ENCODE assay signal across 28 mouse cellular contexts in genomic region chr10:59268754-59269153, GRCm38 (mm10). TPM values are rescaled to one million over a fixed set of nuclear protein-coding genes. Genes with fewer than 3 reads are reported as not detected.
DNase-seq lines count a peak whose midpoint lies in the region; ATAC-seq and TF ChIP-seq lines count a peak whose summit lies in the region.
"Had no signal": no experiment of that assay in that cellular context is flagged by ENCODE, and none has a peak within 500 bp of the region (broad histone marks: within the 10 kb centered on the region; RNA-seq: fewer than 3 reads in every experiment).

No protein-coding gene starts in this region.

- WGBS in intestine, embryonic 14.5 days, result 25% methylated on average over 3 of the region's 3 CpGs
- WGBS in intestine, embryonic 15.5 days, result 33% methylated on average over 3 of the region's 3 CpGs
- 57% methylated on average over 3 of the region's 3 CpGs for WGBS in cerebellum, adult 2 months

- no peak for ATAC-seq in intestine, embryonic 14.5 days (replicated peaks; ENCODE audit: low FRiP score, low TSS enrichment, low read depth)
- ATAC-seq in intestine, embryonic 15.5 days, result no peak
- ATAC-seq: forebrain, embryonic 15.5 days; hindbrain, embryonic 16.5 days had no signal

- H3K27ac ChIP-seq in intestine, embryonic 14.5 days (ENCODE audit: low read depth), result no peak overlapping the region
- no peak overlapping the region for H3K27ac ChIP-seq in intestine, embryonic 15.5 days
- H3K27ac ChIP-seq in cerebellum, adult 2 months (ENCODE audit: insufficient read depth, low read length), result no peak overlapping the region
- H3K27ac ChIP-seq: embryonic facial prominence, embryonic 12.5 days; embryonic facial prominence, embryonic 15.5 days; forebrain, embryonic 12.5 days; forebrain, embryonic 15.5 days; heart, embryonic 15.5 days; hindbrain, embryonic 10.5 days; hindbrain, embryonic 13.5 days had no signal

- no peaks in the 10 kb centered on the region for H3K27me3 ChIP-seq in intestine, embryonic 14.5 days (replicated peaks; ENCODE audit: control insufficient read depth, insufficient read depth, low read length)
- H3K27me3 ChIP-seq in intestine, embryonic 15.5 days (replicated peaks), result no peaks in the 10 kb centered on the region
- no peaks in the 10 kb centered on the region for H3K27me3 ChIP-seq in cerebellum, adult 2 months (ENCODE audit: control insufficient read depth, insufficient read depth, low read length)
- H3K27me3 ChIP-seq: CH12.LX; embryonic facial prominence, embryonic 12.5 days; embryonic facial prominence, embryonic 15.5 days; forebrain, embryonic 12.5 days; forebrain, embryonic 15.5 days; heart, embryonic 12.5 days; heart, embryonic 15.5 days; hindbrain, embryonic 13.5 days had no signal

- DNase-seq in intestine, embryonic 14.5 days (ENCODE audit: low spot score), result peak; percentile 32
- peak; percentile 25 to 31 for DNase-seq in kidney, postnatal 36 days
- DNase-seq in kidney, adult 8-10 months, result no peak
- peak; percentile 62 for DNase-seq in adipocyte (ENCODE audit: low spot score)
- no peak for DNase-seq in adrenal gland, postnatal 10 days
- DNase-seq in cerebellum, adult 2 months, result no peak
- DNase-seq: adrenal gland, adult 8-10 months; adrenal gland, postnatal 36 days; B cell, adult 2 months; cerebellum, adult 18-20 months; cerebellum, adult 9-11 months; cerebellum, postnatal 25 days; gastrocnemius, postnatal 25 days; heart, adult 18-20 months; heart, postnatal 10 days; heart, postnatal 36 days had no signal

- no peak overlapping the region for H3K9ac ChIP-seq in intestine, embryonic 14.5 days (ENCODE audit: low read length)
- no peak overlapping the region for H3K9ac ChIP-seq in intestine, embryonic 15.5 days
- H3K9ac ChIP-seq: embryonic facial prominence, embryonic 12.5 days; embryonic facial prominence, embryonic 15.5 days; forebrain, embryonic 12.5 days; forebrain, embryonic 15.5 days; heart, embryonic 12.5 days; heart, embryonic 15.5 days; hindbrain, embryonic 13.5 days had no signal

- no peaks in the 10 kb centered on the region for H3K9me3 ChIP-seq in intestine, embryonic 14.5 days (ENCODE audit: control insufficient read depth, low read length)
- no peaks in the 10 kb centered on the region for H3K9me3 ChIP-seq in intestine, embryonic 15.5 days
- H3K9me3 ChIP-seq: embryonic facial prominence, embryonic 12.5 days; embryonic facial prominence, embryonic 15.5 days; forebrain, embryonic 12.5 days; forebrain, embryonic 15.5 days; G1E; heart, embryonic 12.5 days; heart, embryonic 15.5 days; hindbrain, embryonic 13.5 days had no signal

- peaks cover 35% of the 10 kb centered on the region for H3K4me1 ChIP-seq in intestine, embryonic 14.5 days (replicated peaks; ENCODE audit: control insufficient read depth, insufficient read depth, low read length)
- H3K4me1 ChIP-seq in intestine, embryonic 15.5 days (replicated peaks), result peaks cover 25% of the 10 kb centered on the region
- no peaks in the 10 kb centered on the region for H3K4me1 ChIP-seq in cerebellum, adult 2 months (ENCODE audit: control insufficient read depth, insufficient read depth, low read length)
- H3K4me1 ChIP-seq: forebrain, embryonic 15.5 days; hindbrain, embryonic 13.5 days had no signal

- no peak overlapping the region for H3K4me3 ChIP-seq in intestine, embryonic 14.5 days (ENCODE audit: low read depth, low read length)
- H3K4me3 ChIP-seq in intestine, embryonic 15.5 days (replicated peaks), result no peak overlapping the region
- no peak overlapping the region for H3K4me3 ChIP-seq in cerebellum, adult 2 months (replicated peaks; ENCODE audit: insufficient read depth, low read depth, low read length)
- H3K4me3 ChIP-seq: embryonic facial prominence, embryonic 12.5 days; embryonic facial prominence, embryonic 15.5 days; forebrain, embryonic 12.5 days; forebrain, embryonic 15.5 days; heart, embryonic 12.5 days; heart, embryonic 15.5 days; hindbrain, embryonic 10.5 days; hindbrain, embryonic 13.5 days had no signal

- H3K36me3 ChIP-seq in intestine, embryonic 14.5 days (ENCODE audit: control insufficient read depth, insufficient read depth, low read length), result no peaks in the 10 kb centered on the region
- no peaks in the 10 kb centered on the region for H3K36me3 ChIP-seq in intestine, embryonic 15.5 days
- H3K36me3 ChIP-seq: embryonic facial prominence, embryonic 12.5 days; embryonic facial prominence, embryonic 15.5 days; forebrain, embryonic 12.5 days; forebrain, embryonic 15.5 days; G1E; heart, embryonic 12.5 days; heart, embryonic 15.5 days; hindbrain, embryonic 10.5 days; hindbrain, embryonic 13.5 days had no signal

- no peak overlapping the region for H3K4me2 ChIP-seq in intestine, embryonic 14.5 days (ENCODE audit: low read length)
- H3K4me2 ChIP-seq in intestine, embryonic 15.5 days (replicated peaks), result no peak overlapping the region
- H3K4me2 ChIP-seq: embryonic facial prominence, embryonic 12.5 days; embryonic facial prominence, embryonic 15.5 days; forebrain, embryonic 12.5 days; forebrain, embryonic 15.5 days; heart, embryonic 12.5 days; heart, embryonic 15.5 days; hindbrain, embryonic 13.5 days had no signal

- no peak for TF ChIP-seq POLR2A in cerebellum, adult 2 months (IDR thresholded peaks at IDR 0.05; ENCODE audit: borderline replicate concordance, insufficient read depth, low read length)

- no peak for TF ChIP-seq CTCF in cerebellum, adult 2 months (IDR thresholded peaks at IDR 0.05; ENCODE audit: borderline replicate concordance, insufficient read depth, low read depth, low read length)

RNA-seq across cellular contexts. Expression of gene Sowahc, which starts 47.0 kb away (rescaled TPM):
- polyA plus RNA-seq in intestine, embryonic 14.5 days (2014; fragmentation: Nextera tagmentation; extraction: Ambion mirVana), result 12.4 and 12.6 TPM in 2 replicates
- polyA plus RNA-seq in intestine, embryonic 15.5 days (2015; fragmentation: Nextera tagmentation; extraction: Ambion mirVana), result 11.6 and 12.0 TPM in 2 replicates
- total RNA-seq in adrenal gland, postnatal 10 days (2021), result 10 to 100 TPM; 20.1 to 22.0 TPM
- 5.8 and 6.0 TPM in 2 replicates for polyA plus RNA-seq in cerebellum, adult 2 months (2012; rRNA removed)

RNA-seq across cellular contexts. Expression of gene Sept10, which starts 47.1 kb away (rescaled TPM):
- 43.1 and 51.0 TPM in 2 replicates for polyA plus RNA-seq in intestine, embryonic 14.5 days (2014; fragmentation: Nextera tagmentation; extraction: Ambion mirVana)
- 31.6 and 40.1 TPM in 2 replicates for polyA plus RNA-seq in intestine, embryonic 15.5 days (2015; fragmentation: Nextera tagmentation; extraction: Ambion mirVana)
- 10 to 100 TPM; 48.4 to 57.3 TPM for total RNA-seq in adrenal gland, postnatal 10 days (2021)
- polyA plus RNA-seq in cerebellum, adult 2 months (2012; rRNA removed), result 8.5 and 8.6 TPM in 2 replicates

RNA-seq across cellular contexts. Expression of gene P4ha1, which starts 54.3 kb away (rescaled TPM):
- 65.2 and 70.5 TPM in 2 replicates for polyA plus RNA-seq in intestine, embryonic 14.5 days (2014; fragmentation: Nextera tagmentation; extraction: Ambion mirVana)
- 64.7 and 73.8 TPM in 2 replicates for polyA plus RNA-seq in intestine, embryonic 15.5 days (2015; fragmentation: Nextera tagmentation; extraction: Ambion mirVana)
- total RNA-seq in adrenal gland, postnatal 10 days (2021), result 10 to 100 TPM; 22.1 to 25.3 TPM
- 17.7 and 18.8 TPM in 2 replicates for polyA plus RNA-seq in cerebellum, adult 2 months (2012; rRNA removed)

Comparison
In these comparisons a context has a peak if more than half of its experiments do, and no peak if none do; other contexts are left out.
1. DNase-seq: peak in intestine, embryonic 14.5 days (single experiment), kidney, postnatal 36 days (2 of 2) and adipocyte (single experiment); none in kidney, adult 8-10 months (0 of 2), adrenal gland, postnatal 10 days (single experiment) and cerebellum, adult 2 months (0 of 2).